Mouse (Mus musculus) forebrain, embryonic 10.5 days (tissue): Measurements from ENCODE around the gene Dph7. TPM values are rescaled to one million over a fixed set of nuclear protein-coding genes. Genes with fewer than 3 reads are reported as not detected.
"Not testable (repeated sequence)": the region's sequence is repeated elsewhere in the genome, so short reads cannot be mapped to it uniquely, and the experiment has no call there.

Experiments
- DNase-seq: peaks from one replicate; pipeline ENCODE4 v3.0.0-alpha.2; 2017; ENCODE audit warnings: low spot score; ENCODE audit errors: extremely low spot score
- H3K27ac ChIP-seq: fragments of 300-500 bp; sonication (generic); 2 replicates; pipeline ENCODE4 v1.5.1; 2016; ENCODE audit warnings: mild to moderate bottlenecking
- H3K27me3 ChIP-seq: fragments of 300-500 bp; sonication (generic); 2 replicates; pipeline ENCODE4 v1.6.1; 2016; ENCODE audit warnings: mild to moderate bottlenecking; ENCODE audit not compliant: poor library complexity, severe bottlenecking
- H3K36me3 ChIP-seq: fragments of 300-500 bp; sonication (generic); replicated peaks from 2 replicates; pipeline ENCODE4 v1.6.1; 2016; ENCODE audit warnings: mild to moderate bottlenecking, moderate library complexity
- H3K4me1 ChIP-seq: fragments of 300-500 bp; sonication (generic); 2 replicates; pipeline ENCODE4 v1.6.1; 2016
- H3K4me3 ChIP-seq: fragments of 300-500 bp; sonication (generic); 2 replicates; pipeline ENCODE4 v1.5.1; 2016; ENCODE audit warnings: mild to moderate bottlenecking, moderate library complexity
- H3K9me3 ChIP-seq: fragments of 300-500 bp; sonication (generic); 2 replicates; pipeline ENCODE4 v1.6.1; 2016; ENCODE audit warnings: mild to moderate bottlenecking, moderate library complexity
- WGBS: fragments of 180-500 bp; shearing (Covaris S2); methylation state at CpG from one replicate; pipeline ENCODE4 v1.1.7; 2016; 5-methylcytosine and 5-hydroxymethylcytosine counted together
- polyA plus RNA-seq: library from polyadenylated mRNA; unstranded; fragments of >200 nt; fragmentation: Nextera tagmentation; extraction: Ambion mirVana; gene quantifications from 2 replicates; pipeline ENCODE4 v1.2.1, GENCODE M21; 2016

Dph7 gene
- polyA plus RNA-seq, 1 experiment from 2014 or later: 35.1 TPM

DNA sequence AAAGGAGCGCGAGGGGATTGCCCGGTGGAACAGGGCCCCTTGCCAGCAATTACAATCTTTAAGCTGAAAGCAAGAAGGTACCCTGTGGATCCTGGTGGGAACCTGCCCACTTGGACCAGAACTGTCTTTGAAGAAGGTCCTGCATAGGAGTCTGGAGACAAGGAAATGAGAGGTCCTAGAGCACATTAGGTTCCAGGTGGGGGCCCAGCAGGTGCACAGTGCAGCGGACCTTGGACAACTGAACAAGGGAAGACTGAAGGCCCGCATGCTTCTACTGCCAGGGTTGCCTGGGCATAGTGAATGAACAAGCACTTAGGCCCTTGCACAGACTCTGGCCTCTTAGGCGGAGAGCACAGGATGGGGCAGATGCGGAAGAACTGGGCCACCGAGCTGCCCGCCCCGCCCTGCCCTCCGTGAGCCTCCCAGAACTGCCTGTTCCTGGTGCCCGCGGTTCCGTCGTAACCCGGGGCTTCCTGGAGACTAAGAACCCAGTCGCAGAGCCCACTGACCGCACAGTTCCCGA, 27.7 kb upstream of the Dph7 start:
- Histone ChIP-seq H3K4me1 (peaks cover 21% of the 10 kb centered on the region), H3K27ac (peak overlapping the region; percentile 82), H3K27me3 (peaks cover 25% of the 10 kb centered on the region), H3K4me3 (peak overlapping the region; percentile 67), H3K9me3 (no peaks in the 10 kb centered on the region), H3K36me3 (no peaks in the 10 kb centered on the region)
- 5% methylated on average over 19 of the region's 19 CpGs for WGBS
- DNase-seq: peak; percentile 21

DNA sequence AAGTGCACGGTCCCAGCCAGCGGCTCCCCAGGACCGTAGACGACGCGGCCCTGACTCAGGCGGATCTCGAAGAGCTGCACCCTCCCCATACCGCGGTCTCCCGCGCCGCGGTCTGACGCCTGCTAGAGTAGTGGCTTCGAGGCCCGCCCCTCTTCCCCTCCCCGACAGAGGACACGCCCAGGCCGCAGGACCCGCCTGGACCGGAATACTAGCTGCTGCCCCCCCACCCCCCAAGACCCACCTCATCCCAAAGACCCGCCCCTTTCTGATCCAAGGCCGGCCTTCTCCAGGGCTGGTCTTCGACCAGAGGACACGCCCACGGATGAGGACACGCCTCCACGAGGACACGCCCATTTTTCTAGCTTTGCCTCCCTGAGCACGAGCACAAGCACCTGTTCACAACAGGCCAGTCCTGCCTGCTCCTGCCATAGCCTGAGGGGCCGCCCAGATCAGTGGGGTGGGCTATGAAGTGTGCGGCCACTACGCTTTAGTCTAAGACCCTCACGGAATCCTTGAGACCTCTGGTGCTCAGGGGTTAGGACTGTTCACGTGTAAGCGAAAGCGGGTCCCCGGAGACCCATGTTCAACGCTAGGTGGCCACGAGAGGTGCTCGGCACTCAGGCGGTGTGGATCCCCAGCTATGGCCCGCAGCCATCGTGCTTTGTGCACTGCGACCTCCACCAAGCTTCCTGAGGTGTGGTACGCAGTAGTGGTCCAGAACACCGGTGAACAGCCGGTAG, 27.0 kb upstream of the Dph7 start, which contains the start of gene Arrdc1:
Arrdc1 (minus strand) TSS at position 196 of the 740 bp plus-strand sequence.
- peak; percentile 95 for DNase-seq
- peak within 1 kb of the TSS; percentile 67 for H3K4me3 ChIP-seq
- peaks cover 25% of the 10 kb centered on the region for H3K27me3 ChIP-seq
- H3K27ac ChIP-seq: peak within 1 kb of the TSS; percentile 83
- no peaks in the 10 kb centered on the region for H3K36me3 ChIP-seq
- H3K9me3 ChIP-seq: no peaks in the 10 kb centered on the region
- under 1% methylated on average over 48 of the region's 49 CpGs for whole genome bisulfite sequencing
- peaks cover 21% of the 10 kb centered on the region for H3K4me1 ChIP-seq

DNA sequence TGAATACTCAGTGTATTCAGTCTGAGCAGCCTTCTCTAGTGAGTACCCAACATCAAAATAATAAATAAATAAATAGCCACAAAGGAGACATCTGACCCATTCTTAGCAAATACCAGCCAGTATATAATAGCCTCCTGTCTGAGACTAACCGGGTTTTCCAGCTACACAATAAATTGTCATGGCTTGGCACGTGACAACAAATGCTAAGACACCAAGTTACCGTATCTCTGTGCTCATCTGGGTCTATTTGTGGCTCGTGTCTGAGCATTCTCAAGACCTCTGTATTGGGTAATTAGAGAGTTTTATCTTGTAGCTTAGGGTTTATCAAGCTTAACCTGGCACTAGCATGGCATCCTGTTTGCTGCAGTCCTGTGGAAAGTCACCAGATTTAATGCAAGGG, 20.1 kb upstream of the Dph7 start:
- H3K36me3 ChIP-seq: no peaks in the 10 kb centered on the region
- peaks cover 5% of the 10 kb centered on the region; the same call in 1 of the 2 replicates for H3K27me3 ChIP-seq
- H3K4me3 ChIP-seq: no peak overlapping the region
- no peaks in the 10 kb centered on the region for H3K4me1 ChIP-seq
- no peak for DNase-seq
- WGBS: 81% methylated on average over 4 of the region's 4 CpGs
- H3K9me3 ChIP-seq: no peaks in the 10 kb centered on the region
- H3K27ac ChIP-seq: no peak overlapping the region

DNA sequence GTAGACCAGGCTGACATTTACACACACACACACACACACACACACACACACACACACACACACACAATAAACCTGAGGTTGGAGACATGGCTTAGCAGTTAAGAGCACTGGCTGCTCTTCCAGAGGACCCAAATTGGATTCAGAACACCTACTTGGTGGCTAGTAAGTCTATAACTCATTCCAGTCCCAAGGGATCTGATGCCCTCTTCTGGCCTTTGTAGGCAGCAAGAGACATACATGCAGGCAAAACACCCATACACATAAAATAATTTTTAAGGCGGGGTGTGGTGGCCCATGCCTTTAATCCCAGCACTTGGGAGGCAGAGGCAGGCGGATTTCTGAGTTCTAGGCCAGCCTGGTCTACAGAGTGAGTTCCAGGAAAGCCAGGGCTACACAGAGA, 17.9 kb upstream of the Dph7 start:
- H3K27me3 ChIP-seq: peaks cover 15% of the 10 kb centered on the region
- 56% methylated on average over 2 of the region's 2 CpGs for WGBS
- not testable (repeated sequence) for H3K36me3 ChIP-seq, H3K9me3 ChIP-seq, DNase-seq, H3K4me3 ChIP-seq, H3K27ac ChIP-seq, H3K4me1 ChIP-seq

DNA sequence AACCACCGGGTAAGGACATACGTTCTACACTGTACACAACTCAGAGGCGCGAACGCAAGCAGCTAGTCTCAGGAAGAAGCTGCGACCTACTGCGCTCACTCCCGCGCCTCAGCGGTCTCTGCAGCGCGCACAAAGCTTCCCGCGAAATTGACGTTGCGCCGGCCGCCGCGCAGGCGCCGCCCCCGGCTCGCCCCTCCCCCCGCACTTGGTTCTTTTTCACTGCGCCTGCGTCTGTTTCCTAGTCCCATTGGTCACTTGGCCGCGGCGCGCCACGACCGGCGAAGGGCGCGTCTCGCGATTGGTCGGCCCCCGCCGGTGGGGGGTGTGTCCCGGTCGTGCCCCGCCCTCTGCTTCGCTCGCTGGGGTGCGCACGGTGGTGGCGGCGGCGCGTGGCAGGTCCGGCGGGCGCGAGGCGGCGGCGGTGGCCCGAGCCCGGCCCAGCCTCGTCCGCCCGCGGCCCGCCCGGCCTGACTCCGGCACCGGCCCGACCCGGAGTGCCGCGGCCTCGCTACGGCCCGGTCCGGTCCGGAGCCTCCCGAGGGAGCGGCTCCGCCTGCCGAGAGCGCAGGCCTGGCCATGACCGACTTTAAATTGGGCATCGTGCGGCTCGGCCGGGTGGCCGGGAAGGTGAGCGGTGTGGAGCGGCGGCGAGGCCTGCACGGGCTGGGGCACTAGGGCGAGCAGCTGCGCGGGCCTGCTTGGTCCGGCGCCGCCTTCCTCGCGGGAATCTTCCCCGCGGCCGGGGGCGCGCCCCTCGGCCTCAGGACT, 12.6 kb upstream of the Dph7 start, which contains the start of gene Zmynd19:
Zmynd19 (plus strand) TSS at position 372 of the 768 bp plus-strand sequence.
- WGBS: under 1% methylated on average over 106 of the region's 108 CpGs
- Histone ChIP-seq H3K27me3 (peaks cover 15% of the 10 kb centered on the region), H3K4me1 (peaks cover 22% of the 10 kb centered on the region), H3K27ac (peak within 1 kb of the TSS; percentile 95), H3K4me3 (peak within 1 kb of the TSS; percentile 99), H3K36me3 (peaks cover 30% of the 10 kb centered on the region), H3K9me3 (no peaks in the 10 kb centered on the region)
- DNase-seq: peak; percentile 96

GRCm38 (mm10) chr2:24950189-24950535, 12.0 kb upstream of the Dph7 start:
- peak overlapping the region; percentile 95 for H3K27ac ChIP-seq
- DNase-seq: no peak
- WGBS: 0% methylated on average over 31 of the region's 31 CpGs
- peaks cover 22% of the 10 kb centered on the region for H3K4me1 ChIP-seq
- no peaks in the 10 kb centered on the region for H3K9me3 ChIP-seq
- H3K4me3 ChIP-seq: peak overlapping the region; percentile 99
- peaks cover 15% of the 10 kb centered on the region for H3K27me3 ChIP-seq
- H3K36me3 ChIP-seq: peaks cover 36% of the 10 kb centered on the region

- H3K27me3 ChIP-seq: peaks cover 12% of the 10 kb centered on the region
- DNase-seq: no peak
- no peak overlapping the region for H3K4me3 ChIP-seq
- no peak overlapping the region for H3K27ac ChIP-seq
- H3K36me3 ChIP-seq: peaks cover 60% of the 10 kb centered on the region
- H3K4me1 ChIP-seq: peaks cover 22% of the 10 kb centered on the region
- 82% methylated on average over 4 of the region's 4 CpGs for WGBS
- no peaks in the 10 kb centered on the region for H3K9me3 ChIP-seq
Measured at GRCm38 (mm10) chr2:24952537-24953055, 9.6 kb upstream of the Dph7 start.

GRCm38 (mm10) chr2:24960910-24961309, 1.3 kb upstream of the Dph7 start:
- Histone ChIP-seq H3K27ac (no peak overlapping the region), H3K27me3 (no peaks in the 10 kb centered on the region), H3K9me3 (no peaks in the 10 kb centered on the region), H3K36me3 (peaks cover 86% of the 10 kb centered on the region), H3K4me1 (peaks cover 13% of the 10 kb centered on the region), H3K4me3 (no peak overlapping the region)
- no peak for DNase-seq
- 41% methylated on average over 3 of the region's 3 CpGs for WGBS

GRCm38 (mm10) chr2:24970386-24970785, 8.2 kb downstream of the Dph7 start:
- Histone ChIP-seq H3K27ac (no peak overlapping the region), H3K27me3 (no peaks in the 10 kb centered on the region), H3K4me1 (peaks cover 16% of the 10 kb centered on the region), H3K4me3 (no peak overlapping the region), H3K9me3 (no peaks in the 10 kb centered on the region), H3K36me3 (peaks cover 81% of the 10 kb centered on the region)
- 87% methylated on average over 4 of the region's 4 CpGs for WGBS
- no peak for DNase-seq

GRCm38 (mm10) chr2:24974452-24974851, 12.3 kb downstream of the Dph7 start:
- peaks cover 41% of the 10 kb centered on the region for H3K36me3 ChIP-seq
- H3K4me1 ChIP-seq: peaks cover 27% of the 10 kb centered on the region
- peak overlapping the region; percentile 89 for H3K27ac ChIP-seq
- not testable (repeated sequence) for H3K27me3 ChIP-seq, H3K9me3 ChIP-seq, DNase-seq
- WGBS: under 1% methylated on average over 17 of the region's 17 CpGs
- peak overlapping the region; percentile 71 for H3K4me3 ChIP-seq

GRCm38 (mm10) chr2:24974906-24975703, 12.9 kb downstream of the Dph7 start, which contains the start of gene Mrpl41:
Mrpl41 (minus strand) TSS chr2:24975098.
- H3K36me3 ChIP-seq: peaks cover 34% of the 10 kb centered on the region
- H3K4me3 ChIP-seq: peak within 1 kb of the TSS; percentile 71
- peak within 1 kb of the TSS; percentile 89 for H3K27ac ChIP-seq
- H3K27me3 ChIP-seq: no peaks in the 10 kb centered on the region
- H3K4me1 ChIP-seq: peaks cover 27% of the 10 kb centered on the region
- H3K9me3 ChIP-seq: no peaks in the 10 kb centered on the region
- WGBS: 0% methylated on average over 64 of the region's 64 CpGs
- peak; percentile 98 for DNase-seq

DNA sequence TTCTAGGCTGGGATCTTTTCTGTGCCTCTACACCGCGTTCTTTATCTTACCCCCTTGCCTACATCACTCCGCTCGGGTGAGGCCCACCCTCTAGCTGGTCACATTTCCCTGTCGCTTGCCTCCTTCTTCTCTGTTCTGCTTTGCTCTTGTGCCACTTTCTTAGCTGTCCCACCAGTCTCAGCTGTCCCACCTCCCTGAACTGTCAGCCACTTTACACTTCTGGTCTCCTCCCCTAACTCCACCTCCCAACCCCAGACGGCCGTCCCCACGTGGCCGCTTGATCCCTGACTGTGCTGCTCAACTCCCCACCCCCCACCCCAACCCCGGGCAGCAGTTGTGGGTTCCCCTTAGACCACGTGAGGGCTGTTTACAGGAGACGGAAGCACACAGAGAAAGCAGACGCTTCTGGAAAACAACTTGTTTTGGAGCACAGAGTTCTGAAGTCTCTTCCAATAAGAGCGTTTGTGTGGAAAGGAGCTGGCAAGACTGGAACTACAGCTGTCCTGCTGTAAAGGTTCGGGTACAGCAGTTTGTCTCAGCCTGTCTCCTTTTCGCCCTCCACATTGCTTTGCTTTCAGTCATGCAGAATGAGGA, 13.6 kb downstream of the Dph7 start, which contains the start of gene Pnpla7:
Pnpla7 (plus strand) TSS at position 330 of the 594 bp plus-strand sequence.
- Histone ChIP-seq H3K27ac (peak within 1 kb of the TSS; percentile 89), H3K36me3 (peaks cover 27% of the 10 kb centered on the region), H3K4me3 (peak within 1 kb of the TSS; percentile 71), H3K9me3 (no peaks in the 10 kb centered on the region), H3K4me1 (peaks cover 27% of the 10 kb centered on the region), H3K27me3 (no peaks in the 10 kb centered on the region)
- DNase-seq: peak; percentile 76
- 1% methylated on average over 16 of the region's 16 CpGs for WGBS
